Mouse (Mus musculus) liver, embryonic 14.5 days (tissue): ENCODE measurements around the gene Akap13. TPM values are rescaled to one million over a fixed set of nuclear protein-coding genes. Genes with fewer than 3 reads are reported as not detected.

Experiments
- ATAC-seq: fragments of 200-750 bp; cut with Nextera tagmentation; 2 replicates; pipeline ENCODE4 v1.8.0; 2017; ENCODE audit warnings: moderate number of reproducible peaks, mild to moderate bottlenecking, moderate library complexity; ENCODE audit not compliant: insufficient read depth
- DNase-seq, 3 experiments: peaks; one replicate each; pipeline ENCODE4 v3.0.0-alpha.2; 2012 to 2013; ENCODE audit warnings: low read depth in 3 of 3, low spot score in 3 of 3
- H3K27ac ChIP-seq: fragments of 300-500 bp; sonication (generic); 2 replicates; pipeline ENCODE4 v1.5.1; 2014; ENCODE audit warnings: moderate library complexity, mild to moderate bottlenecking, control low read depth, inconsistent platforms
- H3K27me3 ChIP-seq: fragments of 300-500 bp; sonication (generic); 2 replicates; pipeline ENCODE4 v1.6.1; 2014; ENCODE audit warnings: mild to moderate bottlenecking, low read length, moderate library complexity; ENCODE audit not compliant: control insufficient read depth, insufficient read depth
- H3K36me3 ChIP-seq: fragments of 300-500 bp; sonication (generic); replicated peaks from 2 replicates; pipeline ENCODE4 v1.6.1; 2014; ENCODE audit warnings: low read depth; ENCODE audit not compliant: control insufficient read depth, insufficient read depth
- H3K4me1 ChIP-seq, 2 experiments: fragments of 200-500 bp in 1 of 2; fragments of 300-500 bp in 1 of 2; sonication (generic) in 1 of 2; replicated peaks; 2 replicates each; pipeline ENCODE4 v1.6.1; 2012 to 2014; ENCODE audit warnings: antibody characterized with exemption in 1 of 2, inconsistent platforms in 1 of 2, low read length in 1 of 2; ENCODE audit not compliant: control insufficient read depth in 2 of 2, insufficient read depth in 2 of 2
- H3K4me2 ChIP-seq: fragments of 300-500 bp; sonication (generic); 2 replicates; pipeline ENCODE4 v1.6.1; 2014; ENCODE audit warnings: low read depth, mild to moderate bottlenecking, control low read depth, moderate library complexity
- H3K4me3 ChIP-seq, 2 experiments: fragments of 200-500 bp in 1 of 2; fragments of 300-500 bp in 1 of 2; sonication (generic) in 1 of 2; 2 replicates each; pipeline ENCODE4 v1.5.1; 2012 to 2014; ENCODE audit warnings: low read depth in 2 of 2, low read length in 2 of 2, mild to moderate bottlenecking in 2 of 2, control low read depth in 1 of 2, inconsistent platforms in 1 of 2, moderate library complexity in 1 of 2; ENCODE audit not compliant: insufficient read depth in 1 of 2
- H3K9ac ChIP-seq: fragments of 300-500 bp; sonication (generic); replicated peaks from 2 replicates; pipeline ENCODE4 v1.6.1; 2014; ENCODE audit warnings: mild to moderate bottlenecking, control low read depth, moderate library complexity
- H3K9me3 ChIP-seq: fragments of 300-500 bp; sonication (generic); 2 replicates; pipeline ENCODE4 v1.6.1; 2016; ENCODE audit warnings: low read length, mixed read lengths; ENCODE audit not compliant: control insufficient read depth
- CTCF ChIP-seq: IDR thresholded peaks from 2 replicates; pipeline ENCODE4 v1.5.1; 2016; ENCODE audit warnings: antibody characterized with exemption, low read depth, control low read depth
- EP300 ChIP-seq: IDR thresholded peaks from 2 replicates; pipeline ENCODE4 v1.6.1; 2016; ENCODE audit warnings: antibody characterized with exemption, low read depth
- WGBS: fragments of 180-500 bp; shearing (Covaris S2); extraction: QIAGEN DNeasy Blood & Tissue Kit; methylation state at CpG from one replicate; pipeline ENCODE4 v1.1.7; 2014; ENCODE audit not compliant: insufficient replicate concordance; 5-methylcytosine and 5-hydroxymethylcytosine counted together
- polyA plus RNA-seq, 2 experiments: library from polyadenylated mRNA; depleted of rRNA in 1 of 2; stranded (reverse) in 1 of 2; unstranded in 1 of 2; fragments of >200 nt; fragmentation: Nextera tagmentation in 1 of 2; extraction: Ambion mirVana in 1 of 2; gene quantifications; 2 replicates each; pipeline versions ENCODE4 v1.2.1 to v1.2.3; 2012 to 2014

Gene Akap13
- polyA plus RNA-seq, 2 experiments, result 9.0 to 28.1 TPM

- no peak overlapping the region; the same call in 1 of the 2 replicates for H3K4me2 ChIP-seq
- no peak overlapping the region for H3K9ac ChIP-seq
- no peak overlapping the region for H3K27ac ChIP-seq
- no peak overlapping the region for H3K4me3 ChIP-seq
- H3K27me3 ChIP-seq, result no peaks in the 10 kb centered on the region
- no peak for ATAC-seq
- TF ChIP-seq EP300, result no peak
- no peak for TF ChIP-seq CTCF
- H3K4me1 ChIP-seq, result peaks cover 3 to 11% of the 10 kb centered on the region in 2 experiments; a peak in 2 of 4 replicates
- peaks cover 9% of the 10 kb centered on the region for H3K36me3 ChIP-seq
- 25% methylated on average over 6 of the region's 6 CpGs for WGBS
- H3K9me3 ChIP-seq, result no peaks in the 10 kb centered on the region
- DNase-seq, result no peak
Measured at GRCm38 (mm10) chr7:75669416-75669815, 214.1 kb downstream of the Akap13 start.

- H3K9me3 ChIP-seq, result no peaks in the 10 kb centered on the region
- TF ChIP-seq CTCF (no peak), EP300 (no peak)
- H3K27ac ChIP-seq, result no peak overlapping the region
- 82% methylated on average over 9 of the region's 9 CpGs for WGBS
- H3K36me3 ChIP-seq, result peaks cover 21% of the 10 kb centered on the region
- DNase-seq (no peak), ATAC-seq (no peak)
- no peaks in the 10 kb centered on the region for H3K4me1 ChIP-seq
- no peak overlapping the region for H3K4me2 ChIP-seq
- H3K9ac ChIP-seq, result no peak overlapping the region
- no peaks in the 10 kb centered on the region for H3K27me3 ChIP-seq
- no peak overlapping the region for H3K4me3 ChIP-seq
Measured at GRCm38 (mm10) chr7:75679631-75680030, 224.3 kb downstream of the Akap13 start.

- peaks cover 19% of the 10 kb centered on the region for H3K36me3 ChIP-seq
- WGBS, result 88% methylated on average over 1 of the region's 1 CpGs
- no peaks in the 10 kb centered on the region for H3K27me3 ChIP-seq
Measured at GRCm38 (mm10) chr7:75682901-75683300, 227.6 kb downstream of the Akap13 start.

GRCm38 (mm10) chr7:75683410-75683809, 228.1 kb downstream of the Akap13 start:
- ATAC-seq, result no peak
- 91% methylated on average over 6 of the region's 6 CpGs for WGBS
- Histone ChIP-seq H3K27ac (no peak overlapping the region), H3K9ac (no peak overlapping the region), H3K4me2 (no peak overlapping the region), H3K4me3 (no peak overlapping the region), H3K4me1 (no peaks in the 10 kb centered on the region), H3K9me3 (no peaks in the 10 kb centered on the region), H3K27me3 (no peaks in the 10 kb centered on the region), H3K36me3 (peaks cover 21% of the 10 kb centered on the region)
- TF ChIP-seq EP300 (no peak), CTCF (no peak)
- no peak for DNase-seq

More at GRCm38 (mm10) chr7:75682901-75683300, 227.6 kb downstream of the Akap13 start:
- ATAC-seq (no peak), DNase-seq (no peak)
- no peak overlapping the region for H3K4me3 ChIP-seq
- H3K4me2 ChIP-seq, result no peak overlapping the region
- no peak overlapping the region for H3K27ac ChIP-seq
- H3K4me1 ChIP-seq, result no peaks in the 10 kb centered on the region
- H3K9ac ChIP-seq, result no peak overlapping the region
- TF ChIP-seq CTCF (no peak), EP300 (no peak)
- no peaks in the 10 kb centered on the region for H3K9me3 ChIP-seq

- Histone ChIP-seq H3K4me2 (no peak overlapping the region), H3K9me3 (no peaks in the 10 kb centered on the region), H3K36me3 (peaks cover 26% of the 10 kb centered on the region)
Measured at GRCm38 (mm10) chr7:75684976-75685375, 229.6 kb downstream of the Akap13 start.

More at GRCm38 (mm10) chr7:75684976-75685375, 229.6 kb downstream of the Akap13 start:
- H3K27me3 ChIP-seq, result no peaks in the 10 kb centered on the region
- H3K27ac ChIP-seq, result no peak overlapping the region
- no peak overlapping the region for H3K4me3 ChIP-seq
- no peak for DNase-seq
- ATAC-seq, result no peak
- no peak overlapping the region for H3K9ac ChIP-seq
- 81% methylated on average over 3 of the region's 3 CpGs for WGBS
- no peak for TF ChIP-seq EP300
- no peak for TF ChIP-seq CTCF
- no peaks in the 10 kb centered on the region for H3K4me1 ChIP-seq
